Mouse (Mus musculus): ENCODE measurements around the gene Glyctk. TPM values are rescaled to one million over a fixed set of nuclear protein-coding genes. Genes with fewer than 3 reads are reported as not detected.

The Glyctk gene
- polyA plus RNA-seq, 1 experiment from 2014 or later = 1.5 TPM

GRCm38 (mm10) chr9:106199535-106200272 lies 41.8 kb upstream of the Glyctk start, which contains the start of gene Ppm1m:
Gene Ppm1m, minus strand, starts transcription at chr9:106199746.
- Histone ChIP-seq H3K4me2 (peak within 1 kb of the TSS; percentile 79), H3K4me3 (ENCODE audit: low read depth, low read length) (peak within 1 kb of the TSS; percentile 64), H3K27ac (ENCODE audit: low read depth) (peak within 1 kb of the TSS; percentile 67), H3K4me1 (ENCODE audit: insufficient read depth) (peaks cover 21% of the 10 kb centered on the region), H3K9ac (peak within 1 kb of the TSS; percentile 68), H3K36me3 (ENCODE audit: insufficient read depth) (peaks cover 30% of the 10 kb centered on the region), H3K27me3 (ENCODE audit: insufficient read depth, low read length) (no peaks in the 10 kb centered on the region), H3K9me3 (ENCODE audit: low read depth, low read length) (no peaks in the 10 kb centered on the region)
- 39% methylated on average over 18 of the region's 18 CpGs for WGBS
- DNase-seq (no peak), ATAC-seq (ENCODE audit: insufficient read depth) (peak; percentile 3; the same call in 1 of the 2 replicates)
- TF ChIP-seq CTCF (IDR thresholded peaks at IDR 0.05; ENCODE audit: low read depth) = no peak

- no peaks in the 10 kb centered on the region for H3K9me3 ChIP-seq (ENCODE audit: low read depth, low read length)
- no peaks in the 10 kb centered on the region for H3K27me3 ChIP-seq (ENCODE audit: insufficient read depth, low read length)
- under 1% methylated on average over 49 of the region's 51 CpGs for WGBS
- TF ChIP-seq CTCF (IDR thresholded peaks at IDR 0.05; ENCODE audit: low read depth) = no peak
- DNase-seq (peak; percentile 87), ATAC-seq (ENCODE audit: insufficient read depth) (peak; percentile 64)
- H3K4me1 ChIP-seq (ENCODE audit: insufficient read depth) = peaks cover 18% of the 10 kb centered on the region
- H3K4me2 ChIP-seq = peak overlapping the region; percentile 79
- peak overlapping the region; percentile 68 for H3K9ac ChIP-seq
- peaks cover 35% of the 10 kb centered on the region for H3K36me3 ChIP-seq (ENCODE audit: insufficient read depth)
- peak overlapping the region; percentile 67 for H3K27ac ChIP-seq (ENCODE audit: low read depth)
- peak overlapping the region; percentile 64 for H3K4me3 ChIP-seq (ENCODE audit: low read depth, low read length)
Measured at GRCm38 (mm10) chr9:106198962-106199458, 41.1 kb upstream of the Glyctk start.

- H3K4me1 ChIP-seq (ENCODE audit: insufficient read depth) = peaks cover 11% of the 10 kb centered on the region
- DNase-seq (no peak), ATAC-seq (ENCODE audit: insufficient read depth) (no peak)
- no peaks in the 10 kb centered on the region for H3K27me3 ChIP-seq (ENCODE audit: insufficient read depth, low read length)
- H3K4me3 ChIP-seq (ENCODE audit: low read depth, low read length) = peak overlapping the region; percentile 64; the same call in 1 of the 2 replicates
- 86% methylated on average over 9 of the region's 9 CpGs for WGBS
- no peak overlapping the region for H3K27ac ChIP-seq (ENCODE audit: low read depth)
- peak overlapping the region; percentile 79 for H3K4me2 ChIP-seq
- no peak for TF ChIP-seq CTCF (IDR thresholded peaks at IDR 0.05; ENCODE audit: low read depth)
- no peaks in the 10 kb centered on the region for H3K9me3 ChIP-seq (ENCODE audit: low read depth, low read length)
- no peak overlapping the region for H3K9ac ChIP-seq
- H3K36me3 ChIP-seq (ENCODE audit: insufficient read depth) = peaks cover 42% of the 10 kb centered on the region
Measured at GRCm38 (mm10) chr9:106197732-106198131, 39.8 kb upstream of the Glyctk start.

- Histone ChIP-seq H3K4me1 (ENCODE audit: insufficient read depth) (peaks cover 9% of the 10 kb centered on the region), H3K27me3 (ENCODE audit: insufficient read depth, low read length) (no peaks in the 10 kb centered on the region), H3K9me3 (ENCODE audit: low read depth, low read length) (no peaks in the 10 kb centered on the region), H3K9ac (no peak overlapping the region), H3K27ac (ENCODE audit: low read depth) (no peak overlapping the region), H3K4me3 (ENCODE audit: low read depth, low read length) (no peak overlapping the region), H3K4me2 (no peak overlapping the region), H3K36me3 (ENCODE audit: insufficient read depth) (peaks cover 45% of the 10 kb centered on the region)
- 85% methylated on average over 3 of the region's 3 CpGs for WGBS
- DNase-seq (no peak), ATAC-seq (ENCODE audit: insufficient read depth) (no peak)
- no peak for TF ChIP-seq CTCF (IDR thresholded peaks at IDR 0.05; ENCODE audit: low read depth)
Measured at GRCm38 (mm10) chr9:106197081-106197713, 39.3 kb upstream of the Glyctk start.

GRCm38 (mm10) chr9:106195693-106196092 lies 37.8 kb upstream of the Glyctk start:
- no peak overlapping the region for H3K27ac ChIP-seq (ENCODE audit: low read depth)
- no peaks in the 10 kb centered on the region for H3K9me3 ChIP-seq (ENCODE audit: low read depth, low read length)
- no peak overlapping the region for H3K9ac ChIP-seq
- no peaks in the 10 kb centered on the region for H3K27me3 ChIP-seq (ENCODE audit: insufficient read depth, low read length)
- TF ChIP-seq CTCF (IDR thresholded peaks at IDR 0.05; ENCODE audit: low read depth) = no peak
- 80% methylated on average over 8 of the region's 8 CpGs for WGBS
- H3K4me2 ChIP-seq = no peak overlapping the region
- peaks cover 7% of the 10 kb centered on the region; the same call in 1 of the 2 replicates for H3K4me1 ChIP-seq (ENCODE audit: insufficient read depth)
- H3K4me3 ChIP-seq (ENCODE audit: low read depth, low read length) = no peak overlapping the region
- peaks cover 60% of the 10 kb centered on the region for H3K36me3 ChIP-seq (ENCODE audit: insufficient read depth)
- DNase-seq (no peak), ATAC-seq (ENCODE audit: insufficient read depth) (no peak)

- WGBS = 88% methylated on average over 8 of the region's 8 CpGs
Measured at GRCm38 (mm10) chr9:106193930-106194807, 36.2 kb upstream of the Glyctk start.

More at GRCm38 (mm10) chr9:106193930-106194807, 36.2 kb upstream of the Glyctk start:
- Histone ChIP-seq H3K4me1 (ENCODE audit: insufficient read depth) (peaks cover 7% of the 10 kb centered on the region; the same call in 1 of the 2 replicates), H3K4me3 (ENCODE audit: low read depth, low read length) (no peak overlapping the region), H3K4me2 (no peak overlapping the region), H3K36me3 (ENCODE audit: insufficient read depth) (peaks cover 75% of the 10 kb centered on the region), H3K27ac (ENCODE audit: low read depth) (no peak overlapping the region), H3K27me3 (ENCODE audit: insufficient read depth, low read length) (no peaks in the 10 kb centered on the region), H3K9ac (no peak overlapping the region), H3K9me3 (ENCODE audit: low read depth, low read length) (no peaks in the 10 kb centered on the region)
- DNase-seq (no peak), ATAC-seq (ENCODE audit: insufficient read depth) (no peak)
- no peak for TF ChIP-seq CTCF (IDR thresholded peaks at IDR 0.05; ENCODE audit: low read depth)
